Mouse (Mus musculus): ENCODE results near the gene Rgs6. TPM values are rescaled to one million over a fixed set of nuclear protein-coding genes. Genes with fewer than 3 reads are reported as not detected.

The Rgs6 gene
- polyA plus RNA-seq, 1 experiment from 2014 or later: 1.9 TPM

- ChIA-PET POLR2A (no interaction called here), CTCF (interaction anchor here (0.8 kb wide), 1 partner anchor 13 kb away, joined by 3 read pairs; no protein-coding TSS in a partner anchor)
- ATAC-seq: no peak
- in situ Hi-C loops (cut with MboI; ENCODE audit: low pct_unique_long_range_greater_than_20kb): no loop called here
- TF ChIP-seq CTCF (IDR thresholded peaks at IDR 0.05): no peak
- H3K27me3 ChIP-seq: no peaks in the 10 kb centered on the region
- no peak for DNase-seq (ENCODE audit: low read depth, low spot score)
Observed at GRCm38 (mm10) chr12:82922856-82923506, 334.9 kb downstream of the Rgs6 start.

DNA sequence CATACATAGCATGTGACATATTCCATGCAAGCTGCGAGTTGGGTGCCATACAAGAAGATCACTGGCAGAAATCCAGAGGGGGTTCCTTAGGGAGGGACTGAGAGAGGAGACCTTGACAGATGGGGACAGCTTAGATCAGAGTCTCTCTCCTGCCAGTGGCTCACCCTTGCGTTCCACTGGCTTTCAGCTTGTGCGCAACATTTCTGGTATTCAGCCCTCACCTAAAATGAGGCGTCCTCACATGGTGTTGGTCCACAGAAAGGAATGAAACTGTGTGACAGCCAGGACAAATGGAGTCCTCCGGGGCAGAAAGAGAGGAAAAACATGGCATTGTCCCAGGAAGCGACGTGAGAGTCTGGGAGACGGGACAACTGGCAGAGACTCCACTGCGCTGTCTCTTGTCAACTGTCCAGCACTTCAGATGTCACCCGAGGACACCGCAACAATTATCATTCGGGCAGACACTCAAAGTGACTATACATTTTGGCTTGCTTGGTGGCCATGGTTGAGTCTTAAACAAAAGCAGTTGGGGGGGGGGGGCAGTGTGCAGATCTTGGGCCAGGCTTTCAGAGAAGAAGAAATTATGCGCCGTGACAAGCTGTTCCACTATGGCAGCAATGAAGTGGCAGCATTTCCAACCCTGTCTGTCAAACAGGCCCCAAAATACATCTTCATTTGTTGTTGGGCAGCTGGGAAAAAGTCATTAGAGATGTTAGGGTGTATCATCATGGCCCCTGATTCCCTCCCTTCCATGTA lies 344.8 kb downstream of the Rgs6 start:
- no peak for DNase-seq (ENCODE audit: low read depth, low spot score)

DNA sequence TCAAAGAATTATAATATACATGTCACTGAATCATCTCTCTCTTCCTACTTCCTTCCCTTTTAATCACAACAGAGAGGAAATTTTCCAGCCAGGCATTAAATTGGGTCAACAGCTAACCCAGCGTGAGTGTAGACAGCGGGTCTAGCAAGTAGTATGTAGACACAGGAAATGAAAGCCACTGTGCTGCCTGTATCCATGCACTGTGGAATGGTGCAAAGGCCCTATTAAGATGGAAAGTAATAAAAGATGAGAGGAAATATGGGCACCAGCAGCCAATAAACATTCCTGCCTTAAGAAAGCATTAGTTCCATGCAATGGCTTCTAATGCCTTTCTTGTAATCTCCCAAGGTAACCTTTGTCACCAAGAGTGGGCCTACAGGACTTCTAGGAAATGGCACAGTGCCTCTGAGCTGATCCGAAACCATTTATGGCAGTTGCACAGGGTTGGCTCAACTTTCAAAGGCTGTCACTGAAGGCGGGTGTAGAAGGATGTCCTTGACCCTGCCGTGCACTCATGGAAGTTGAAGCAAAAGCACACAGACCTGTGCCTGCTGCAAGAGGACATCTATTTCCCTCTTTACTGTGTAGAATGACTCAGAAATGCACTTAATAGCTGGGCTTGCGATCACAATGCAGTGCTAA lies 347.1 kb downstream of the Rgs6 start:
- CTCF ChIA-PET: no interaction called here
- in situ Hi-C loops (cut with MboI; ENCODE audit: low pct_unique_long_range_greater_than_20kb): no loop called here
- DNase-seq (ENCODE audit: low read depth, low spot score) (no peak), ATAC-seq (no peak)
- no peaks in the 10 kb centered on the region for H3K27me3 ChIP-seq
- TF ChIP-seq CTCF (IDR thresholded peaks at IDR 0.05): no peak
- POLR2A ChIA-PET: no interaction called here

More for the DNA sequence above, 344.8 kb downstream of the Rgs6 start:
- ChIA-PET POLR2A (no interaction called here), CTCF (no interaction called here)
- TF ChIP-seq CTCF (IDR thresholded peaks at IDR 0.05): no peak
- in situ Hi-C loops (cut with MboI; ENCODE audit: low pct_unique_long_range_greater_than_20kb): no loop called here
- no peak for ATAC-seq
- no peaks in the 10 kb centered on the region for H3K27me3 ChIP-seq

- DNase-seq (ENCODE audit: low read depth, low spot score) (no peak), ATAC-seq (no peak)
- in situ Hi-C loops (cut with MboI; ENCODE audit: low pct_unique_long_range_greater_than_20kb): no loop called here
- no peaks in the 10 kb centered on the region for H3K27me3 ChIP-seq
- ChIA-PET CTCF (interaction anchor here (0.7 kb wide), 1 partner anchor 12 kb away, joined by 3 read pairs; no protein-coding TSS in a partner anchor), POLR2A (interaction anchor here (0.5 kb wide), 1 partner anchor 439 kb away, joined by 4 read pairs; no protein-coding TSS in a partner anchor)
- no peak for TF ChIP-seq CTCF (IDR thresholded peaks at IDR 0.05)
Observed at GRCm38 (mm10) chr12:82935767-82936166, 347.7 kb downstream of the Rgs6 start.

DNA sequence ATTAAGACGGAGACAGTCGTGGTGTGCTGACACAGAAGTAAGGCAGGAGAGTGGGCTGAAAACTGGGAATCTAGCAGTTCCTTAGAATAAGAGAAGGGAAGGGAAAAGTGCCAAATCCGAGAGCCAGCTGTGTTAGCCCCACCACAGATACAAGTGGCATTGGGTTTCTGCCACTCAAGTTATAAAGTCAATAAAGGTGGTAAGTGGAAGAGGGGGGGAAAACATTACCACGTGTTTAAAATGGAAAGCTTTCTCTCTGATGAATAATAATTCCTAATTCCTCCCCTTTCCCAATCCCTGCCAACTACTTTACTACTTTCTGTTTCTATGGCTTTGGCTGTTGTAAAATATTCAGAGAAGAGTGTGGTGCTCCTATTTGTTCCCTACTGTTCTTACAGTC lies 352.4 kb downstream of the Rgs6 start:
- no peak for DNase-seq (ENCODE audit: low read depth, low spot score)
- POLR2A ChIA-PET: interaction anchor here (1.0 kb wide), 1 partner anchor 343 kb away, joined by 3 read pairs; no protein-coding TSS in a partner anchor

GRCm38 (mm10) chr12:82946507-82946906 lies 358.4 kb downstream of the Rgs6 start:
- ATAC-seq (no peak), DNase-seq (ENCODE audit: low read depth, low spot score) (no peak)
- no peaks in the 10 kb centered on the region for H3K27me3 ChIP-seq
- peak; percentile 82 for TF ChIP-seq CTCF (IDR thresholded peaks at IDR 0.05)
- in situ Hi-C loops (cut with MboI; ENCODE audit: low pct_unique_long_range_greater_than_20kb): loop anchor here (5.0 to 10.0 kb wide), 2 partner anchors 332 to 449 kb away; no protein-coding TSS in a partner anchor
- ChIA-PET CTCF (interaction anchor here (0.7 to 1.9 kb wide), 4 partner anchors 43 to 448 kb away, joined by 3 to 12 read pairs (median 4); no protein-coding TSS in a partner anchor), POLR2A (no interaction called here)

More for the DNA sequence above, 352.4 kb downstream of the Rgs6 start:
- no peaks in the 10 kb centered on the region for H3K27me3 ChIP-seq
- CTCF ChIA-PET: interaction anchor here (1.0 kb wide), 1 partner anchor 22 kb away, joined by 3 read pairs; no protein-coding TSS in a partner anchor
- TF ChIP-seq CTCF (IDR thresholded peaks at IDR 0.05): no peak
- in situ Hi-C loops (cut with MboI; ENCODE audit: low pct_unique_long_range_greater_than_20kb): loop anchor here (10.0 kb wide), 1 partner anchor 326 kb away; no protein-coding TSS in a partner anchor
- no peak for ATAC-seq

- ATAC-seq: no peak
- TF ChIP-seq CTCF (IDR thresholded peaks at IDR 0.05): no peak
- no peak for DNase-seq (ENCODE audit: low read depth, low spot score)
- POLR2A ChIA-PET: no interaction called here
- in situ Hi-C loops (cut with MboI; ENCODE audit: low pct_unique_long_range_greater_than_20kb): no loop called here
- no peaks in the 10 kb centered on the region for H3K27me3 ChIP-seq
- CTCF ChIA-PET: no interaction called here
Observed at GRCm38 (mm10) chr12:82961111-82961510, 373.0 kb downstream of the Rgs6 start.

DNA sequence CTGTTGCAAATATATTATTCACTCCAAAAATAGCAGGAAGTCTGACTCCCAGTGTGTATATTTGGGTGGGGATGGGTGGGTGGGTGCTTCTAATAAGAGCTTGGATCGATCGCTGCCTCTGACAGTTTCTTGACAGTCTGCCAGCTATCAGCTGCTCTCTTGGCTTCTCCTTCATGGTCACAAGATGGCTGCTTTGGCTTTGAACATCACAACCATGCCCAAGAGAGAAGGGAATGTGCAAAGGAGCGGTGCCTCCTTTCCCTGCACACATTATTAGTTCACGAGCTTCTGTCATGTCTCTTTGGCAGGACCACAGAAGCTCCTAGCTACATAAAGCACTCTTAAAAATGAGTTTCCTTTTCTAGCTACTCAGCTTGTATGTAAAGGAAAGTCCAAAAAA lies 373.8 kb downstream of the Rgs6 start:
- in situ Hi-C loops (cut with MboI; ENCODE audit: low pct_unique_long_range_greater_than_20kb): no loop called here
- DNase-seq (ENCODE audit: low read depth, low spot score): no peak
- no peak for ATAC-seq

DNA sequence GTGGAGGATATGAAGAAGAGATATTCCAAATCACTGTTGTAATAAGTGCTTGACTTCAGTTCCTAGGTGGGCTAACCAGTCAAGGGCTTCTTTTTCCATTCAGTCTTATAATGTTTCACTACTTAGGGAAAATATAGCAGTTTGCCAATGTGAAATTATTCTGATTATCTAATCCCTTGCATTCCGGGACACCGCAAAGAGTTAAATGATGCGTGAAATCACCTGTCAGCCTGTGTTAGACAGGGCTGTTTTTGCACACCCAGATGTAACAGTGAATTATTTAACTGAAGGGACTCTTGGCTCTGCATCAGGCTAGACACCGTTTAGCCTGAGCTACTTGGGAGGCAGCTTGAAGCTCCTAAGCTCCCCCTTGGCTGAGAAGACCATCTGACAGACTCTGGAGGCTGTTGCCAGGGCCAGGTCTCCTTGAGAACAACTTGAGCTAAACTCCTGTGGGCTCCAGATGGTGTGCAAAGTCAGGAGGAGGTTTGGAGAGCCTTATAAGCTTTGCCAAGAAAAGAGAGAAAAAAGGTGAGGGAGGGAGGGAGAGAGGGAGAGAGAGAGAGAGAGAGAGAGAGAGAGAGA lies 382.5 kb downstream of the Rgs6 start:
- no peak for ATAC-seq

More for the DNA sequence above, 373.8 kb downstream of the Rgs6 start:
- no peak for TF ChIP-seq CTCF (IDR thresholded peaks at IDR 0.05)
- CTCF ChIA-PET: interaction anchor here (1.3 kb wide), 1 partner anchor 8 kb away, joined by 4 read pairs; no protein-coding TSS in a partner anchor
- POLR2A ChIA-PET: interaction anchor here (0.7 kb wide), 1 partner anchor 22 kb away, joined by 4 read pairs; no protein-coding TSS in a partner anchor
- H3K27me3 ChIP-seq: no peaks in the 10 kb centered on the region

GRCm38 (mm10) chr12:82971176-82971575 lies 383.1 kb downstream of the Rgs6 start:
- in situ Hi-C loops (cut with MboI; ENCODE audit: low pct_unique_long_range_greater_than_20kb): no loop called here
- no peak for TF ChIP-seq CTCF (IDR thresholded peaks at IDR 0.05)
- no peak for ATAC-seq
- ChIA-PET POLR2A (no interaction called here), CTCF (no interaction called here)
- no peaks in the 10 kb centered on the region for H3K27me3 ChIP-seq
- no peak for DNase-seq (ENCODE audit: low read depth, low spot score)

More for the DNA sequence above, 382.5 kb downstream of the Rgs6 start:
- no peak for TF ChIP-seq CTCF (IDR thresholded peaks at IDR 0.05)
- peak; percentile 47 for DNase-seq (ENCODE audit: low read depth, low spot score)
- ChIA-PET POLR2A (interaction anchor here (0.7 kb wide), 1 partner anchor 37 kb away, joined by 3 read pairs; no protein-coding TSS in a partner anchor), CTCF (no interaction called here)
- no peaks in the 10 kb centered on the region for H3K27me3 ChIP-seq
- in situ Hi-C loops (cut with MboI; ENCODE audit: low pct_unique_long_range_greater_than_20kb): no loop called here

Measured in Patski (cell line).